Mouse (Mus musculus) lung, adult 18-20 months (tissue): ENCODE measurements around the gene Myo15.
"Not testable (repeated sequence)": the region's sequence is repeated elsewhere in the genome, so short reads cannot be mapped to it uniquely, and the experiment has no call there.

Experiments
- DNase-seq, 2 experiments: peaks; one replicate each; pipeline ENCODE4 v3.0.0; 2022; ENCODE audit warnings: mixed read lengths in 2 of 2

Myo15 gene

DNA sequence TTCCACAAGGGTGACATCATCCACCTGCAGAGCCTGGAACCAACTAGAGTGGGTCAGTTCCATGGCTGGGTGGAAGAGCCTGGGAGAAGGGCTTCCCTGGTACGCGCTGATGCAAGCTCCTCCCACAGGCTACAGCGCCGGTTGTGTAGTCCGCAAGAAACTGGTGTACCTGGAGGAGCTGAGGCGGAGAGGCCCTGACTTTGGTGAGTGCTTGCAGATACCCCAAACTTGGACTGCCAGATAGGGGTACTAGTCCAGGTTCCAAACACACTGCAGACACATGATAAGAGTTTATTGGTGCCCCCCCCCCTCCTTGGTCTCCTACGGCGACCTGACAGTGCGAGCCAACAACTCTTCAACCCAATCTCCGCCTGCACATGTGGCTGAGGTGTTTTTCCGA is 39.8 kb downstream of the Myo15 start:
- peak in 1 of 2 experiments; percentile 17 for DNase-seq

DNA sequence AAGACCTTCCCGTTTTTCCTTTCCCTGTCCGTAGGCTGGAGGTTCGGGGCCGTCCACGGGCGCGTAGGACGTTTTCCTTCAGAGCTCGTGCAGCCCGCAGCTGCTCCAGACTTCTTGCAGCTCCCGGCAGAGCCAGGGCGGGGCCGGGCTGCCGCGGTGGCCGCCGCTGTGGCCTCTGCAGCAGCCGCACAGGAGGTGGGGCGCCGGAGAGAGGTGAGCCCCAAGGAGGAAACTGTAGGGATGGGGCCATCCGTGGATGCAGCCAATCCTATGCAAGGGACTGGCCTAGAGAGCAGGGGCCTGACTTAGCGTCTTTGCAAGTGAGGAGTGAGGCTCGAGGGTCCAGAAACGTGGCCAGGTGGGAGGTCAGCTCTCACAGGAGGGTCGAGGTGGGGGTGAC is 40.4 kb downstream of the Myo15 start:
- DNase-seq = peak in 1 of 2 experiments; percentile 19

DNA sequence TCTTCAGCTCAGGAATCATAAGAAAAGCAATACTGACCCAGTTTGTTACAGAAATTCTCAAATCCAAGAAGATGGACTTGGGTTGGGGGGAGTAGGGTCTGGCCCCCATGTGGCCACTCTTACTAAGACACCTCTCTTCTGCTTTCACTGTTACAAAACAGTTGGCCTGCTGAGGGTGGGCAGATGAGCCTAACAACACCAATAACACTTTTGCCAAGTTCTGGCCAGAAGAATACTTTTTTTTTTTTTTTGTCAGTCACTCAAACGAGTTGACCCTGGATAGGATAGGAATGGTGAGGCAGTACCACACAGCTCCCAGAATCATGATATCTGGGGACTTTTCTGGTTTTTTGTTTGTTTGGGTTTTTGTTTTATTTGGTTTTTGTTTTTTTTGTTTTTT is 42.8 kb downstream of the Myo15 start:
- no peak for DNase-seq

DNA sequence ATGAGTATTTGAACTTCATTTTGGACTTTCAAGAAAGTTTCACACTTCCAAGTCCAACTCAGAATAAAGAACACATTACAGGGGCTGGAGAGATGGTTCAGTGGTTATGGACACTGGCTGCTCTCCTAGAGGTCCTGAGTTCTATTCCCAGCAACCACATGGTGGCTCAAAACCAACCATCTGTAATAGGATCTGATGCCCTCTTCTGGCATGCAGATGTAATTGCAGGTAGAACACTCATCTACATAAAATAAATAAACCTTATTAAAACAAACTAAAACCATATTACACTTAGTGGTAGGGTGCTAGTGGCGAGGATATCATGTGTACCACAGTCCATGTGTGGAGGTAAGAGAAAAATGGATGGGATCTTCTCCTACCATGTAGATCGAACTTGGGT is 43.4 kb downstream of the Myo15 start:
- DNase-seq = no peak

DNA sequence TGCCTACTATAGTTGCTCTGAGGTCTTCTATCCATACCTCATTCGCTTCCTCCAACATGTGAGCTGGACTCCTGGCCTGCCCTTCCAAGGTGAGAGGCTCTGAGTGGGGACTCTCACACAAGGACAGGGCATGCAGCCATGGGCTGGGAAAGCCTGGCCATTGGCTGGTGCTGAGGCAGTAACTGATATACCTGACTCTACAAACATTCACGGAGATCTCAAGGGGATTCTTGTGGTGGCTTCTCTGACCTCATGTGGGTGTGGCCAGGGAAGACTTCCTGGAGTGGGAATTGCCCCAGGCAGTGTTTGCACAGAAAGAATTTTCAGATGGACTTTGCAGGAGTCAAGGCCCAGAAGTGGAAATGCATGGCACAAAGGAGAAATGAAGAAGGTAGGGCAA is 45.8 kb downstream of the Myo15 start:
- DNase-seq = peak; percentile 74 to 82

DNA sequence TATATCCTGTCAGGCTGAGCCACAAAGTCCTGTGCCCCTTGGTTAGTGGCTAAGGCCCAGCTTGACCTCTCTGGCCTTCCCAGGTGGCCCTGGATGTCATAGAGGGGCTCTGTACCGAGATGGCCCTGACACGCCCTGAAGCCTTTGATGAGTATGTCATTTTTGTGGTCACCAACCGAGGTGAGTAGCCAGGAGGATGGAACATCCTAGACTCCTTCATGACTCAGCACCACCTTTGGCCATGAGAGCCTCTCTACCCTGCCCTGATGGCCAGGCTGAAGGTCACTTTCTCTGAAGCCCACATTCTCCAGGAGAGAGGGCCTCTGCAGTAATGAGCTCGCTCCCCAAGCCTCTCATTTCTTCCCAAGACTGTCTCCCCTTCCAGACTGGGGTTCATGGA is 49.2 kb downstream of the Myo15 start:
- DNase-seq = no peak

DNA sequence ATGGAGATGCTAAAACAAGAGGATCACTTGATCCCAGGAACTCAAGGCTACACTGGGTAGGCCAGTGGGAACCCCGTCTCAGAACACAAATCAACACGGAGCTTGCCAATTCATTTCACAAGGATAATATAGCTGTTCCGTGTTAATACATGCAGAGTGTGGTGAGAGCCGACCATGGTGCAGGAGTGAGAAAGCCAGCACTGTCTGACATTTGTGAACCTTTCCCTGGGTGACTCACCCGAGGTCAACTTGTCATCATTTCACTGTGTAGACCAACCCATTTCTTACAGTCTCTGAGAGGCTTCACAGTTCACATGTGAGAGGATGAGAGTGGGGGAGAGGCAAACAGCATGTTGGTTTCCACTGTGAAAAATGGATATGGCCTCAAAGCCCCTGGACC is 52.9 kb downstream of the Myo15 start:
- no peak for DNase-seq

DNA sequence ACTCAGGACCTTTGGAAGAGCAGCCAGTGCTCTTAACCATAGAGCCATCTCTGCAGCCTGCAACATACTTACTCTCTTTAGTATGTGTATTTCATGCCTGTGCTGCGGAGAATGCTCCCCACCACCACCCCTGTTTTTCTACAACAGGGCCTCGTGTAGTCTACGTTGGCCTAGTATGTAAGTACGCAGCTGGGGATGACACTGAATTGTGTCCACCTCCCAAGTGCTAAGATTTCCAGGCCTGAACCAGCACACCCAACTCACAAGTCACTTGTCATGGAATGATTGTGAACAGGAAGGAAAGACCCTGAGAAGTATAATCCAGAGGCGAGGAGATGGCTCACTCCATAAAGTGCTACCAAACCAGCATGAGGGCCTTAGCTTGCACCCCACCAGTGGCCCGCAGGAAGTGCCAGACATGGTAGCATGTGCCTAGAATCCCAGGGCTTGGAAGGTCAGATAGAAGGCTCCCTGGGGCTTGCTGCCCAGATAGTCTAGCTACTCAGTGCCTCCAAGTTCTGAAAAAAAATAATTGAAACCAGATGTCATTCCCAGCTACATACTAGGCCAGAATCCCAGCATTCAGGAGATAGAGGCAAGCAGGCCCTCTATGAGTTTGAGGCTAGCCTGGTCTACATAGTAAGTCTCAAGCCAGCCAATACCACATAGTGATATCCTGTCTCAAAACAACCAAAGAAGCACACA is 53.7 kb downstream of the Myo15 start:
- no peak for DNase-seq

DNA sequence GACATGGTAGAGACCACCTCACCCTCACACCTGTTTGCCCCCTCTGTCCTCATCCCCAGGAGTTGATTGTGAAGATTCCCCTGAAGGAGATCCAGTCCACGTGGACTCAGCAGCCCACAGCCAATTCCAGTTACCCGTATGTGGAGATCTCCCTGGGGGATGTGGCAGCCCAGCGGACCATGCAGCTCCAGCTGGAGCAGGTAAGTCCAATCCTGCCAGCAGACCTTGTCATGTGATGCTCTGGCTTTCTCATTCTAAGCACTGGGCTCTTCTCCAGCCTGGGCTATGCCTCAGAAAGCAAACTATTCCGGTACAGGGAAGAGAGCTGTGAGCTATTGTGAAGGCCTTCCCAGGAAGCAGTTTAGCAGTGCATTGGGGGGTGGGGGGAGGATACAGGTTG is 57.3 kb downstream of the Myo15 start:
- DNase-seq = no peak

DNA sequence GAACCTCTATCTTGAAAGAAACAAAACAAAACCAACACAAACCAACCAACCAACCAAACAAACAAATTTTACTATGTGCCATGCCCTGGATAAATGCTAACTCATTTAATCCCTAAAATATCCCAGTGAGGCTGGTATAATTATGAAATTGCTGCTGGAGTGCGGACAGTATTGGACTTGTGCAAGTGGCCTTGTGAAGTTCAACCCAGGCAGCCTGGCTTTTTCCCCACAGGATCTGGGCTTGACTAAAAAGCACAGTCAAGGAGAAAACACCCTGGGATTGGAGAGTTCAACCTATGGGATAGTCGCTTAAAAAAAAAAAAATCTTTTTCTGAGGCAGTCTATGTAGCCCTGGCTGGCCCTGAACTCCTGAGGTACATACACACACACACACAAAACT is 66.5 kb downstream of the Myo15 start:
- DNase-seq = no peak

DNA sequence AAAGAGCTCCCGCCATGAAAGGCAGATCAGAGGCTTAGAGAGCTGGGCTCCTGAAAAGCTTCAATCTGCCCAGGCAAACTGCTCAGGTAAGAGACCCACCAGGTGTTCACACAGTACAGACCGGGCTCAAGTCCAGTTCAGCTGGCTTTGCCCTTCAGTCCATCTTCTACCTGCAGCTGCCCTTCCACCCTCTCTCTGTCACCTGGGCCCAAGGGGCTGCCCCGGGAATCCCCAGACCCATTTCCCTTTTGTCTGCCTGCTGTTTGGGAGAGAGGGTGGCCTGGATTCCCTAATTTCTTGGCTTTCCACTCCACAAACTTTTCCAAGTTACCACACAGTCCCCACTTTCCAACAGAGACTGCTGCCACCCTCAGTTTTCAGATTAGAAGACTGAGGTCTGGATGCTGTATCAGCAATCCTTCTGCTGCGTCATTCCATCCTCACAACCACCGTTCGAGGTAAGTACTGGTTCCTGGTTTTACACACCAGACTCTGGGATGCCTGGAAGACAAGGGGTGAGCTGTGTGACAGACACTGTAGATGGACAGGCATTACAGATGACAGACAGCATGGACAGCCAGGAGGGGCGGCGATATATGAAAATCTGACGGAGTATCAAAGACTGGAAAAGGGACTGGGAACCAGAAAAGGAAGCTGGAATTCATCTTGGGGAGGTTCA is 67.2 kb downstream of the Myo15 start, which contains the start of gene Alkbh5:
Gene Alkbh5, plus strand, starts transcription at position 202 of the 679 bp plus-strand sequence.
- peak; percentile 24 to 31 for DNase-seq

DNA sequence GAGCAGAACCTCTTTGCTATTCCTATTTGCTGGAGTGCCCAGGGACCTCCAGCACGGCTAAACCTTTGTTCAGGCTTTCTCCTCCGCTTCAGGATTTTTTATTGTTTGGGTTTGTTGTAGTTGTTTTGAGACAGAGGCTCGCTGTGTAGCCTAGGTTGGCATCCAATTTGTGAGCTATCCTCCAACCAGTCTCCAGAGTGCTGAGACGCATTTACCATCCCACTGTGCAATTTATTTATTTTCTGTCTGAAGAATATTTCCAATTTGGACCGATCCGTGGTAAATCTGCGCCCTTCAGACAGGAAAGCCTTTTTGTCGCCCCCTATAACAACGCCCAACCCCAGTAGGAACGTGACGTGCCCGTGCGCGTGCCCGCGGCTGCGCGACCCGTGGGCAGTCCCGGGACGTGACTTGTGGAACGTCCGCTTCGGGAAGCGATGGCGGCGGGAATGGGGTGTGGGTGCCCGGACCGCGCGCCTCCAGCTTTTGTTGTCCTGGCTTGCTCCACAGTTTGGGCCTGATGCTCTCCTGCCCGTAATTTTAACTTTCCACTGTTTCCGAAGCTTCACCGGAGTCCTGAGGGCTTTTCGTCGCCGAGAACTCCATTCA is 67.8 kb downstream of the Myo15 start:
- peak; percentile 90 to 95 for DNase-seq

DNA sequence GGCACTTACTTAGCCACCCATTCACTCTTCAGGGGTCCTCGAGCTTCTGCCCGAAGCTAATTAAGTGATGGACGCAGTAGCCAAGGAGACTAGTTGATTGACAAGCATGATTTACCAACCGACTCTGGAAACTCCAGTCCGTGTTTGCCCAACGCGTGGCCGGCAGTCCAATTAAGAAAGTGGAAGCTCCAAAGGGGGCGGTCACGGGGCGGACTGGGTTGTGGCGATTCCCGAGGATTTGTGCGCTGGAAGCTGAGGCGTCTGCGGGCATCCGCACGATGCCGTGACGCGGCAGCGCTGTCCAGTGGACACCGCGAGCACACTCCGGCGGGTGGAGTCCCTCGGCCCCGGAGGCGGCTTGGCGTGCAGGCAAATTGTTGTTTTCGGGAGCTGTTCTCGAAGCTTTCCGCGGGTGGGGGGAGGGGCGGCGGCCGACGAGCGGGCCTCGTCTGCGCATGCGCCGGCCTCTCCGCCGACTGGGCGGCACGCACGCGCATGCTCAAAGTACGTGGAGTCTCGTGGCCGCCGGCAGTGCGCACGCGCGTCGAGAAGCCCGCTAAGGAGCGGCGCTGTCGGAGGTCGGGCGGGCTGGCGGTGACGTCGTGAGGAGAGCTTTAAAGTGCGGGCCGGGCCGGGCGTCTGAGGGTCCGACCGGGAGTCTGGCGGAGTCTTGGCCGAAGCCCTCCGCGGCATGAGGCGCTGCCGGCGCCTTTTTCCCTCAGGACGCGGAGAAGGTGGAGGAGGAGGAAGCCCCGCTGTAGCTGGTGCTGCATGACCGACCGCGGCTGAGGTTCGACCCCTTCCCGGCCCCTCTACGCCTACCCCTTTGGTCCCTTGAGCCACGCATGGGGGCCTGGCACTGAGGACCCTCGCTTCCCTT is 68.6 kb downstream of the Myo15 start:
- DNase-seq = peak; percentile 98 to 99

DNA sequence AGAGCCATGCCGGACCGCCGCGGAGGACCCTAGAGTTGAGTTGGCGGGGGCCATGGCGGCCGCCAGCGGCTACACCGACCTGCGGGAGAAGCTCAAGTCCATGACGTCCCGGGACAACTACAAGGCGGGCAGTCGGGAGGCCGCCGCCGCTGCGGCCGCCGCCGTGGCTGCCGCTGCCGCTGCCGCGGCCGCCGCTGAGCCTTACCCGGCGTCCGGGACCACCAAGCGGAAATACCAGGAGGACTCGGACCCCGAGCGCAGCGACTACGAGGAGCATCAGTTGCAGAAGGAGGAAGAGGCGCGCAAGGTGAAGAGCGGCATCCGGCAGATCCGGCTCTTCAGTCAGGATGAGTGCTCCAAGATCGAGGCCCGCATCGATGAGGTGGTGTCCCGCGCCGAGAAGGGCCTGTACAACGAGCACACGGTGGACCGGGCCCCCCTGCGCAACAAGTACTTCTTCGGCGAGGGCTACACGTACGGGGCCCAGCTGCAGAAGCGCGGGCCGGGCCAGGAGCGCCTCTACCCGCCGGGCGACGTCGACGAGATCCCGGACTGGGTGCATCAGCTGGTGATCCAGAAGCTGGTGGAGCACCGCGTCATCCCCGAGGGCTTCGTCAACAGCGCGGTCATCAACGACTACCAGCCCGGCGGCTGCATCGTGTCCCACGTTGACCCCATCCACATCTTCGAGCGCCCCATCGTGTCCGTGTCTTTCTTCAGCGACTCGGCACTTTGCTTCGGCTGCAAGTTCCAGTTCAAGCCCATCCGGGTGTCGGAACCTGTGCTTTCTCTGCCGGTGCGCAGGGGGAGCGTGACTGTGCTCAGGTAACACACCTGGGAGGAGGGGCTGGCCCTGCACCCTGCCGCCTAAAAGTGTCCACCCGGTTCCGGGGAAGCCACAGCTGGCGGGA is 69.5 kb downstream of the Myo15 start:
- DNase-seq = peak; percentile 40 to 43

DNA sequence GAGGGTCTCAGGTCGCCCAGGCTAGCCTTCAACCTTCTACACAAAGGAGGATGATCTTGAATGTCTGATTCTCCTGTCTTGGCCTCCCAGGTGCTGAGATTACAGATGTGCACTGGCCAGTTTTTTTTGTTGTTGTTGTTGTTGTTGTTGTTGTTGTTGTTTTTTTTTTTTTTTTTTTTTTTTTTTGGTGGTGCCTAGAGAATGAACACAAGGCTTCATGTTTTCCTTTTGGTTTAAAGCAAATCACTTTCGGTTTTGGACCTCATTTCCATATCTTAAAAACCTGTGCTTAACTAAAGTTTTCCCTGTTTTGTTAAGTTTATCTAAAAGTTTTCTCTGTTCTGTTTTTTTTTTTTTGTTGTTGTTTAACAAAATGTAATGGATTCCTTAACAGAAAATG is 70.4 kb downstream of the Myo15 start:
- no peak for DNase-seq

DNA sequence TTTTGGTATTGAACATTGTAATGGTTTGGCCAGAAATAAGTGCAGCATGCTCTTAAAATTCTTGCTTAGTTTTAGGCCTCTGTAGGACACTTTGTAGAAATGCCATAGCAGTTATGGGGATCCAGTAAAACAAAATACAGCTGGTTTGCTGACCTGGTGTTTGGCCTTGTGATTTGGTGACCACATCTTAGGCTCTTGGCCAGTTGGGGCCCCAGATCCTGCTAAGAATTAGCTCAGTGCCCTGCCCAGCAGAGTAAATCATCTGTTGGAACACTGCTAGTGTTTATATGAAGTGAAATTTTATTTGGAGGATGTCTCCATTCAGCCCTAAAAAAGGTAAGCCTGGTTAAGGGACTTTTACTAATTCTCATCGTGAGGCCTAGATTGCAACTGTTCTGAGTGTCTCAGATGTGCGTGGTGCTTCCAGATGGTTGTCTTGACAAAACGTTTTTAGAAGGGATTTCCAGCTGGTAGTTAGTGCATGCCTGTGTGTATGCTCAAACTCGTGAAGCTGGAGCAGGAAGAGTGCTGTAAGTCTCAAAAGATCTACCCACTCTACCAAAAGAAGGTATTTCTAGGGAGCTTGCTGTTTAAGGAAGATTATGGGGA is 71.0 kb downstream of the Myo15 start:
- DNase-seq = peak; percentile 21 to 49

DNA sequence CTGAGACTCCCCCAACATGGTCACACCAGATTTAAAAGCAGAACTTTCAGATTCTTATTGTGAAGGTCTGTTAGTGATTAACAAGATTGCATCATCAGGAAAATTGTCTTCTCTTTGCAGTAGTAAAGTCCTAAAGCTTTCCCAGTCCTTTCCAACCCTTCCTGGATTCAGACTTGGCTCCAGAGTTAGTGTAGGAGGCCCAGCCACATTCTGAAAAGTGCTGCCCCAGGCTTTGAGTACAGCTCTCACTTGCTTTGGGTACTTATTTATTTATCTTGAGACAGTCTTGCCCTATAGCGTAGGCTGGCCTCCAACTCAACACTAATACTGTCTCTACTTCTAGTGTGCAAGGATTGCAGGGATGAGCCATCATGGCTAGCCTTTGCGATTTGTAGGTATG is 71.6 kb downstream of the Myo15 start:
- no peak for DNase-seq

DNA sequence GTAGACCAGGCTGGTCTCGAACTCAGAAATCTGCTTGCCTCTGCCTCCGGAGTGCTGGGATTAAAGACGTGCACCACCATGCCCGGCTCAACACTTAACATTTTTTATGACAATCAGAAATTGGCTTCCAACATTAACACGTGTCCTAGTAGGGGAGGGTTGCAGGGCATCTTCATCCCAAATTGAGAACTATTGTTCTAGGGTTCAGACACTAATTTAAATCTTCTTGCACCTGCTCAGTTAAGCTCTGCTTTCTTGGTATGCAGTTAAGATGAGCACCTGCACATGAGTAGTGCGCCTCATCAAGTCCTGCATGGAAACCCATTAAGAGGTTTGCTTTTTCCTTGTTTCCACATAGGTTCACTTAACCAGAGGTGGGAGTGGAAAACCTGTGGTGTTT is 72.7 kb downstream of the Myo15 start:
- no peak for DNase-seq

DNA sequence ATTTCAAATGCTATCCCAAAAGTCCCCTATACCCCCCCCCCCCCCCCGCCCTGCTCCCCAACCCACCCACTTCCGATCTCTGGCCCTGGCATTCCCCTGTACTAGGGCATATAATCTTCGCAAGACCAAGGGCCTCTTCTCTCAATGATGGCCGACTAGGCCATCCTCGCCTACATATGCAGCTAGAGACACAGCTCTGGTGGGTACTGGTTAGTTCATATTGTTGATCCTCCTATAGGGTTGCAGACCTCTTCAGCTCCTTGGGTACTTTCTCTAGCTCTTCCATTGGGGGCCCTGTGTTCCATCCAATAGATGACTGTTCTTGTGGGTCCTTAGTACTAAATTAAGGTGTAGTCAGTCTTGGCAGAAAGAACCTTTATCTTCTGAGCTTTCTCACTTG is 74.1 kb downstream of the Myo15 start:
- DNase-seq = not testable (repeated sequence)

DNA sequence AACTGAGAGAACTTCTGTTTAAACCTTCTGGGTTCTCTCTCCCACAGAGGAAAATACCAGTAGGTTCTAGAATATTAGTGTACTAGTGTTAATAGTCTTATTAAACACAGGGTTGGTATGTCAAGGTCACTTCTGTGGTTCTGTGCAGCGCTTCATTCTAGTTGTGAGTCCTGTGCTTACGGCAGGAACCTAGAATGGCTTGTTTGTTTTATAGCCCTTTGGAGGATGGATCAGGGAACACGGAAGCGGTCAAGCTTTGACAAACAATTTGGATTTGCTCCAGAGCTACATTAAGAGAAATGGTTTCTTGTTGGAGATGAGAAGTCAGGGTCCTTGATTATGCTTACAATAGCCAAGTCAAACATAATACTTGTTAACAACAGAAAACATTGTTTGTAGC is 76.3 kb downstream of the Myo15 start:
- DNase-seq = peak in 1 of 2 experiments; percentile 18

DNA sequence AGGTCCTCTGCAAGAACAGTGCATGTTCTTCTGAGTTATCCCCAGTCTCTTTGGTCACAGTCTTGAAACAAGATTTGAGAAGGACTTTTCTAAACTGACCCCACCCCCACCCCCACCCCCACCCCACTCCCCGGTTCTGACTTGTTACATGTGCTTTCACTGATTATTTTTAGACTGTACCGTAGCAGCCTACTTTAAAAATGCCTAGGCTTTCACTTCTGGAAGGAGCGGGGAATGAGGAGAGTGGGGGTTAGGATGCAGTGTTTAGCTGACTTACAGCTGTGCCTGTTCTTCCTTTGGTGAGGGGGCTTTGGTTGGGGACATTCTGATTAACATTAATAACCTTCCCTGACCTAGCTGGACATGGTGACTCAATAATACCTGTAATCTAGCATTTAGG is 79.0 kb downstream of the Myo15 start:
- no peak for DNase-seq

DNA sequence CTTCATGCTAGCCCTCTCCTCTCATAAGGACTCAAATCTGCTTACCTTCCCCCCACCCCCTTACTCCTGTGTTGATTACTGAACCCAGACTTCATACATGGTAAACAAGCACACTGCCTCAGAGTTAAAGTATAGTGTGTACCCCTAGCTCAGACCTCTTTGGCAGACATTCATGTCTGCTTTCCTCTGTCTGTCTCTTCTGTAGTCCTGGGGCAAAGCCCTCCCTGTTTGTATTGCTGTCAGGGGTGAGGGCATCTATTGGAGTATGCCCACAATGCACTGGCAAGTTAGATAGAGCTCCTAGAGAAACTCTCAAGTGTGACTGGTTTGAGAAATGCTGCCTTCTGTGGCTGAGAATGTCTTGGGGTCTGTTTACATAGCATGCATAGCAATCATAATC is 84.0 kb downstream of the Myo15 start:
- DNase-seq = no peak
